Comparison of ENCODE assay signal across 8 mouse cellular contexts in genomic region chr9:61898401-61898800, GRCm38 (mm10). TPM values are rescaled to one million over a fixed set of nuclear protein-coding genes. Genes with fewer than 3 reads are reported as not detected.
DNase-seq lines count a peak whose midpoint lies in the region; TF ChIP-seq lines count a peak whose summit lies in the region.

No protein-coding gene starts in this region.

- H3K79me3 ChIP-seq in C2C12 (ENCODE audit: low read depth) = no peaks in the 10 kb centered on the region

- peak; percentile 85 for TF ChIP-seq CTCF in C2C12 (IDR thresholded peaks at IDR 0.05; ENCODE audit: control insufficient read depth, insufficient read depth, insufficient read length)

- peaks cover 55% of the 10 kb centered on the region for H3K4me1 ChIP-seq in embryonic facial prominence, embryonic 10.5 days

- no peaks in the 10 kb centered on the region for H3K9me3 ChIP-seq in embryonic facial prominence, embryonic 10.5 days

- peak; percentile 81 to 85 for DNase-seq in adrenal gland, adult 18-20 months (ENCODE audit: low spot score in 2 of 2)
- DNase-seq in embryonic facial prominence, embryonic 10.5 days (ENCODE audit: low spot score) = peak; percentile 89
- peak; percentile 47 to 65 for DNase-seq in heart, adult 9 months (ENCODE audit: low spot score in 2 of 2)
- DNase-seq in layer of hippocampus, adult 18-20 months (ENCODE audit: low spot score in 2 of 2) = peak; percentile 65 to 89
- peak; percentile 90 for DNase-seq in lung, postnatal 10 days
- DNase-seq in right cerebral cortex, adult 2 months (ENCODE audit: low spot score in 2 of 2) = peak; percentile 86 to 91
- DNase-seq in urinary bladder, postnatal 10 days (ENCODE audit: low spot score) = peak; percentile 62

- H3K79me2 ChIP-seq in C2C12 (ENCODE audit: control insufficient read depth, insufficient read depth) = no peaks in the 10 kb centered on the region

- H3K27me3 ChIP-seq in C2C12 (ENCODE audit: control insufficient read depth, insufficient read depth, insufficient read length) = peaks cover 3% of the 10 kb centered on the region
- H3K27me3 ChIP-seq in embryonic facial prominence, embryonic 10.5 days (replicated peaks; ENCODE audit: low read depth, poor library complexity, severe bottlenecking) = peaks cover 54% of the 10 kb centered on the region

- H3K27ac ChIP-seq in embryonic facial prominence, embryonic 10.5 days (replicated peaks) = no peak overlapping the region

- WGBS in embryonic facial prominence, embryonic 10.5 days = 10% methylated on average over 8 of the region's 8 CpGs

- no peaks in the 10 kb centered on the region for H3K36me3 ChIP-seq in C2C12 (ENCODE audit: control insufficient read depth, insufficient read depth)
- H3K36me3 ChIP-seq in embryonic facial prominence, embryonic 10.5 days (replicated peaks) = no peaks in the 10 kb centered on the region

- H3ac ChIP-seq in C2C12 (ENCODE audit: control insufficient read depth, insufficient read length, low read depth) = no peak overlapping the region

- no peak overlapping the region for H3K4me3 ChIP-seq in C2C12 (ENCODE audit: insufficient read depth, poor library complexity, severe bottlenecking)
- no peak overlapping the region for H3K4me3 ChIP-seq in embryonic facial prominence, embryonic 10.5 days

TF ChIP-seq in C2C12, 6 proteins besides CTCF, POLR2A, EP300 and RAD21:
- no peak for TF ChIP-seq MYOD1 (IDR thresholded peaks at IDR 0.05; ENCODE audit: control insufficient read depth, insufficient read length, low read depth)
- no peak for TF ChIP-seq FOSL1 (IDR thresholded peaks at IDR 0.05; ENCODE audit: insufficient read depth, low read length, poor library complexity, severe bottlenecking)
- no peak for TF ChIP-seq USF1 (IDR thresholded peaks at IDR 0.05; ENCODE audit: low read depth)
- TF ChIP-seq MAX (IDR thresholded peaks at IDR 0.05) = no peak
- TF ChIP-seq MYOG (IDR thresholded peaks at IDR 0.05; ENCODE audit: control insufficient read depth, extremely low read depth, insufficient read length) = no peak
- TF ChIP-seq CEBPB (IDR thresholded peaks at IDR 0.05; ENCODE audit: low read depth) = no peak

RNA-seq across cellular contexts. Expression of gene Rplp1, which starts 15.9 kb away (rescaled TPM):
- 13,097 TPM for polyA plus RNA-seq in C2C12 (2012; fragmentation: generic; extraction: Trizol)
- 1,000 to 10,000 TPM; 2,039 to 2,138 TPM for total RNA-seq in adrenal gland, adult 18-20 months (2021)
- polyA plus RNA-seq in embryonic facial prominence, embryonic 10.5 days (2016; fragmentation: Nextera tagmentation; extraction: Ambion mirVana) = 1,152 and 1,189 TPM in 2 replicates
- total RNA-seq in layer of hippocampus, adult 18-20 months (2021) = 1,000 to 10,000 TPM; 1,684 to 1,728 TPM

RNA-seq across cellular contexts. Expression of gene Kif23, which starts 48.2 kb away (rescaled TPM):
- polyA plus RNA-seq in C2C12 (2012; fragmentation: generic; extraction: Trizol) = 65.2 TPM
- total RNA-seq in adrenal gland, adult 18-20 months (2021) = 1 to 10 TPM; 2.2 to 3.0 TPM
- polyA plus RNA-seq in embryonic facial prominence, embryonic 10.5 days (2016; fragmentation: Nextera tagmentation; extraction: Ambion mirVana) = 112 and 118 TPM in 2 replicates
- 1 to 10 TPM in 1 of 2 experiments, under 1 TPM in 1; 0.58 to 1.6 TPM for total RNA-seq in layer of hippocampus, adult 18-20 months (2021)
